17 mouse cellular contexts compared by ENCODE assay signal in the genomic region with DNA sequence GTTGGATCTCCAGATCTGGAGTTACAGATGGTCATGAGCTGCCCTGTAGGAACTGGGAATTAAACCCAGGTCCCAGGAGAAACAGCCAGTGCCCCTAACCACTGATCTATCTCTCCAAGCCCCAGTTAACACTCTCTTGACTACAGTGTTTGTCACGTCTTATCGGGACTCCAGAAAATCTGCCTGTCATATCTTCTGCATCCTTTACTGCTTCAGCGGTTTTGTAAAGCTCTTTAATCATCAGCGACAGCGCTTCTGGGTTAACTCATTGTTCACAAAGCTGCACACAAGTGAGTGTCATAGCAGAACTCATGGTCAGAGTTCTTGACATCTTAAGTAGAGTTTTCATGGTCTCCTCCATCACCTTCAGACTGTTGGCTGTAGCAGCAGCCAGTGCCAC.
"Had no signal": no experiment of that assay in that cellular context is flagged by ENCODE, and none has a peak within 500 bp of the region (broad histone marks: within the 10 kb centered on the region; RNA-seq: fewer than 3 reads in every experiment).

No protein-coding gene starts in this region.

- H3K36me3 ChIP-seq: intestine, embryonic 15.5 days; kidney, embryonic 15.5 days; lung, embryonic 15.5 days; midbrain, embryonic 13.5 days; stomach, embryonic 15.5 days had no signal

- H3K27ac ChIP-seq: intestine, embryonic 15.5 days; kidney, embryonic 15.5 days; left cerebral cortex, adult 2 months; lung, embryonic 15.5 days; midbrain, embryonic 13.5 days; stomach, embryonic 15.5 days had no signal

- H3K9ac ChIP-seq: intestine, embryonic 15.5 days; kidney, embryonic 15.5 days; lung, embryonic 15.5 days; midbrain, embryonic 13.5 days; stomach, embryonic 15.5 days had no signal

- H3K9me3 ChIP-seq: intestine, embryonic 15.5 days; kidney, embryonic 15.5 days; lung, embryonic 15.5 days; midbrain, embryonic 13.5 days; stomach, embryonic 15.5 days had no signal

- ATAC-seq: intestine, embryonic 15.5 days; midbrain, embryonic 13.5 days had no signal

- H3K4me3 ChIP-seq: intestine, embryonic 15.5 days; kidney, embryonic 15.5 days; left cerebral cortex, adult 2 months; lung, embryonic 15.5 days; midbrain, embryonic 13.5 days; stomach, embryonic 15.5 days had no signal

- DNase-seq: kidney, adult 11 months; kidney, adult 8-10 months; kidney, postnatal 10 days; kidney, postnatal 36 days; layer of hippocampus, postnatal 36 days; lung, adult 18-20 months; lung, postnatal 10 days; lung, postnatal 36 days; right cerebral cortex, postnatal 25 days; spleen, adult 18-20 months; thymus, postnatal 25 days had no signal

- H3K27me3 ChIP-seq: intestine, embryonic 15.5 days; kidney, embryonic 15.5 days; lung, embryonic 15.5 days; midbrain, embryonic 13.5 days; stomach, embryonic 15.5 days had no signal

- H3K4me2 ChIP-seq: intestine, embryonic 15.5 days; kidney, embryonic 15.5 days; lung, embryonic 15.5 days; midbrain, embryonic 13.5 days; stomach, embryonic 15.5 days had no signal
